Mouse (Mus musculus) cerebellum, postnatal 4 days (tissue): ENCODE data around the gene Tpx2.

Source experiments
- DNase-seq, 2 experiments: peaks; one replicate each; pipeline ENCODE4 v3.0.0; 2022; ENCODE audit warnings: low spot score in 2 of 2, mixed read lengths in 1 of 2

The Tpx2 gene

GRCm38 (mm10) chr2:152820369-152820768 lies 27.4 kb upstream of the Tpx2 start:
- DNase-seq, result no peak

DNA sequence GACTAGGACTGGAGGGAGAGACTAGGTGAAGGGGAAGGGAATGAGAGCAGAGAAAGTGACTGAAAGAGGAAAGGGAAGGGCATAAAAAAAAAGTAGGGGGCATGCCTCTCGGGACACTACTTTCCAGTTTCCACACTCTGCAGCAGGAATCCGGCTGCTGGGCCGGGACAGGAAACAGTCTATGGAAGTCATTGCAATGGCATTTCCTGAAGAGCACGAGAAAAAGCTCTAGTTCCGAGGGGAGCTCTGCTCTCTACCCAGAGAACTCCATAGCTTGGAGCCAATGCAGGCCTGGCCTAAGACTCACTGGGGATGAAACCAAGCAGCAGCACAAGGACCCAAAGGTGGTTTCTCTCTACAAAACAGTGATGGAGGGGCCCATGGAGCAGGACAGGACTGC lies 26.7 kb upstream of the Tpx2 start:
- DNase-seq, result no peak

DNA sequence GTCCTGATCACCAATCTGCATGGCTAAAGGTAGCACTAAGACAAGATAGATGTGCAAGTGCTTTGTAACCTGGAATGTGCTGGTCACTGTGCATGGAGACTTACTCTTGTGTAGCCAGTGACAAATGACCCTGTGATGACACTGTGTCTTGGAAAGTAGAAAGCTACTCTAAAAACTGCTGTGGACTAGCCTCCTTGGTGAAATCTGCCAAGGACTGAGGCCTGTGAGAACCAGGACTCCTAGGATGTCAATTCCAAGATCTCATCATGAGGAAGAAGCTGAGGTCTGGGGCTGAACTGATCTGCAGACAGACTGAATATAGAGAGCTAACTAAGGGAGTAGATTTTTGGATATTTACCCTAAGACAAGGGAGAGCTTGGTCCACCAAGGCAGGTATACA lies 26.2 kb upstream of the Tpx2 start:
- DNase-seq, result no peak

GRCm38 (mm10) chr2:152823770-152824169 lies 24.0 kb upstream of the Tpx2 start:
- DNase-seq, result no peak

DNA sequence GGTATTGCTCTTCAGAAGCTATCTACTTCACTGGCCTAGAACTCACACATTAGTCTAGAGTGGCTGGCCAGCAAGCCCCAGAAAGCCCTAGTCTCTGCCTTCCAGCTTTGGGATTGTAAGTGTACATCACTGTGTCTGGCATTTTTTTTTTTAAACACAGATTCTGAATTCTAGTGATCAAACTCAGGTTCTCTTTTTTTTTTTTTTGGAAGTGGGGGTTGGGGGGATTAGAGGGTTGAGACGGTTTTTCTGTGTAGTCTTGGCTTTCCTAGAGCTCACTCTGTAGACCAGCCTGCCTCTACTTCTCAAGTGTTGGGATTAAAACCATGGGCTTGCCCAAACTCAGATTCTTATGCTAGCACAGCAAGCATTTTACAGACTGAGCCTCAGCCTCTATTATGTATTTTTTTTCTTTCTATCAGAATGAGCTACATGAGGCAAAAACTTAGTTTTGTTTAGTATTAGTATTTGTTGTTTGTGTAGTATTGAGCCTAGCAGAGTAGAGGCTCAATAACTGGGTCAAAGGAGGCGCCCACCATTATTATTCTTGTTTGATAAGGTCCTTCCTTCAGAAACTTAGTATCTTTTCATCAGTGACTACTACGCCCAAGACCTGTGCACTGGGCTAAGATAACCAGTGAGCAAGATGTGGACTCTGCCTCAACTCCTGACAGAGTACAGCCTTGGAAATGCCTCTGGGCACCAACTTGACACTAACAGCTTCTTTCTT lies 23.2 kb upstream of the Tpx2 start:
- DNase-seq, result no peak

DNA sequence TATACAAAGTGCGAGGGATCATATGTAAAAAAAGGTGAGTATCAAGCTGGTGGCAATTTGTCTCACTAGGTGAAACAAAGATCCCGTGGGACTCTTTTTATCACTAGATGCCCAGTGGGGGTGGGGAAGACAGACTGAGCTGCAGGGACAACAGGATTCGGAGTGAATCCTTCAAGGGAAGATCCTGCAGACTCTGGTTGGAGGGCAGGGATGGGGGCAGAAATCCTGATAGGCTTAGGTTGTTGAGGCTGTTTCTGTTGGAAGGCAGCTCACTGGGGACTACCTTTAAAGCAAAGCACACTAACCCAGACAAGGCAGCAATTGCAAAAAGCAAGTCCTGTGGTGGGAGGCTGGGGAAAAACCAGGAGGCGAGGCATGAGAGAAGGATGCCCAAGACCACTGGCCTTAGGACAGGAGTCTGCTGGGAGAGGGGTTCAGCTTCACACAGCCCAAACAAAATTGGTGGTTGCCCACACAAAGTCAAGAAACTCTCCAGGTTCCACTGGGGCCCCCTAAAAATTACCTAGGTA lies 22.5 kb upstream of the Tpx2 start:
- no peak for DNase-seq

DNA sequence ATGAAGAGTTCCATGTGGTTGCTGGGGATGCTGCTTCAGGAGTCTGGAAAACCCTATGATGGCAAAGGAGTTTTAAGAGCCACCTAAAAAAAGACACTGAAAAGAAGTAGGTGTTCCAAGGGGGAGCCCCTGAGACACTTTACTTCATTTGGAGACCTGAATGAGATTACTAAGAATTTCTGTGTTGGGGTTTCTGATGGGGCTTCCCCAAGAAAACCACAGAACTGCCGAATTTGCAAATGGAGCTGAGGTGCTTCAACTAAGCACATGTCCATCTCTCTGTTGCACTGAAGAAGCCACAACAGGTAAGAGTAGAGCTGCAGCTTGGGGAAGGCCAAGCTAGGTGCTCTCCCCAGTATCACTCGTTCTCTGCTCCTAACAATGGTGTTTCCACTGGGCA lies 22.1 kb upstream of the Tpx2 start:
- no peak for DNase-seq

DNA sequence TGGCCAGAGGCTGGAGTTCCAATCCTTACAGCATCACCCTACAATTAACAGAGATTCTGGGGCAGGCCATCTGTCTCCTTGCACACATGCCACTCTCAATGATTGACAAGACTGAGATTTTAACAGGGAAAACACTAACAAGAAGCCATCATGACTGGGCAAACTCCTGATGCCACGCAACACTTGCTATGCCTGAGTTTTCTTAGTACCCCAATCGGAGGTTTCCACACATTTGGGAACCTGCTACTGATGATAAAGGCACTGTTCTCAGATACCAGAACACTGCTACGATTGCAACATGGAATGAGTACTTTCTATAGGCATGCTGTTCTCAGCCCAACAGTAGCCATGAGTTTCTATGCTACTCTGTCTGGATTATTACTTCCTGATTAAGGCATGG lies 21.3 kb upstream of the Tpx2 start:
- no peak for DNase-seq

GRCm38 (mm10) chr2:152827321-152828010 lies 20.3 kb upstream of the Tpx2 start:
- DNase-seq, result no peak

DNA sequence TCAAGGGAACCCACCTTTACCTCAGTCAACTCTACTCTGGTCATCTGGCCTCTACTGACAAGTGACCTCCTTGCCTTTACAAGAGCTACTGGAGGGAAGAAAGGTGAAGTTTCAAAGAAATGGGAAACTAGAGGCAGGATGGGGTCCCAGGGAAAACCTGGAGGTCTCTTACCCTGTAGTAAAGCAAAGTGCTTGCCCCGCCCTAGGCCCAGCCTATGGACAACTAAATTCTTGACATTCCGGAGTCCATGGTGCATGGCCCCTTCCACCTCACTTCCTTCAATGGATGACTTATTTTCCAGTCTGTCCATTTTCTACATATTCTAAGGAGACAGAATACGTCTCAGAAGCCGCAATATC lies 19.8 kb upstream of the Tpx2 start:
- DNase-seq, result no peak

- DNase-seq, result no peak
Measured at GRCm38 (mm10) chr2:152828532-152828931, 19.2 kb upstream of the Tpx2 start.

GRCm38 (mm10) chr2:152829367-152829881 lies 18.3 kb upstream of the Tpx2 start:
- peak in 1 of 2 experiments; percentile 57 for DNase-seq

- peak; percentile 62 to 79 for DNase-seq
Measured at GRCm38 (mm10) chr2:152830021-152830921, 17.5 kb upstream of the Tpx2 start.

- peak; percentile 96 to 98 for DNase-seq
Measured at GRCm38 (mm10) chr2:152831019-152831878, 16.5 kb upstream of the Tpx2 start, which contains the start of gene Bcl2l1. Gene Bcl2l1, minus strand, starts transcription at chr2:152831728.

GRCm38 (mm10) chr2:152839256-152839655 lies 8.5 kb upstream of the Tpx2 start:
- DNase-seq, result no peak

GRCm38 (mm10) chr2:152842741-152843140 lies 5.0 kb upstream of the Tpx2 start:
- no peak for DNase-seq

DNA sequence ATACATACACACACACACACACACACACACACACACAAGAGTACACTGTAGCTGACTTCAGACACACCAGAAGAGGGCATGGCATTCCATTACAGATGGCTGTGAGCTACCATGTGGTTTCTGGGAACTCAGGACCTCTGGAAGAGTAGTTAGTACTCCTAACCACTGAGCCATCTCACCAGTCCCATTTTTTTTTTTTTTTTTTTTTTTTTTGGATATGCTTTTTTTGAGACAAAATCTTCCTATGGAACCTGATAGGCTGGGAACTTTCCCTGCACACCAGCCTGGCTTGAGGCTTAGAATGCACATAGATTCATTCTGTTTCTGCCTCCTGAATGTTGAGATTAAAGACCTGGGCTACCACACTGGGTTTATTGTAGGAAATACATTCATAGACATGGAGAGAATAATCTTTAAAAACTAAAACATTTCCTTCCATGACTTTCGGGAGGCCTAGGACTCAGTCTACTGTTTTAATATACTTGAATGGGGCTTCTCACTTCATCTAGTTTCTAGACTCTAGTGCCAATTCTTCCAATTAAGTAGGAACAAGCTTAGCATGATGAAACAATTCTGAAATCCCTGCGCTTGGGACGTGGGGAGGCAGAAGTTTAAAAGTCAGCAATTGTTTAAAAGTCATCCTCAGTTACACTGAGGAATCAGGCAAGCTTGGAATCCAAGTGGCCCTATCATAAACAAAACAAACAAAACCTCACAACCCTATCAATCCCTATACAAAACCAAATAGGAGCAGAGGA lies 528 bp upstream of the Tpx2 start:
- no peak for DNase-seq

DNA sequence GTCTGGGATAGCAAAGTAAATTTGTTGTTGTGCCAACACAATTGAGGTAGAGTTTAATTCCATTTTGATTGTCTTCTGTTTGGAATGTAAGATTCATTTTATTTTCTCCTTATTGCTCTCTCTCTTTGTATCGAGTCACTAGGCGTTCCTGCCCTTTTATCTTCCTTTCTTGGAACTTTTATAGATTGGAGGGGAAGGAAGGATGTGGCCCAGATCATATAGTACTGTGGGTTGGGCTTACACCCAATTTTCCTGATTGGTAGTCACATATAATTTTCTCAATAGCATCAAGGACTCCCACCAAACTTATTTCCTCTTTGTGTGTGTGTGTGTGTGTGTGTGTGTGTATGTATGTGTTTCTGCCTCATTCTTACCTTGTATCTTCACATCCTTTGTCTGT lies 702 bp downstream of the Tpx2 start:
- DNase-seq, result no peak

- no peak for DNase-seq
Measured at GRCm38 (mm10) chr2:152859501-152859900, 11.7 kb downstream of the Tpx2 start.

GRCm38 (mm10) chr2:152861891-152862290 lies 14.1 kb downstream of the Tpx2 start:
- no peak for DNase-seq
